Comparison of ENCODE assay signal across 26 mouse cellular contexts in the genomic region with DNA sequence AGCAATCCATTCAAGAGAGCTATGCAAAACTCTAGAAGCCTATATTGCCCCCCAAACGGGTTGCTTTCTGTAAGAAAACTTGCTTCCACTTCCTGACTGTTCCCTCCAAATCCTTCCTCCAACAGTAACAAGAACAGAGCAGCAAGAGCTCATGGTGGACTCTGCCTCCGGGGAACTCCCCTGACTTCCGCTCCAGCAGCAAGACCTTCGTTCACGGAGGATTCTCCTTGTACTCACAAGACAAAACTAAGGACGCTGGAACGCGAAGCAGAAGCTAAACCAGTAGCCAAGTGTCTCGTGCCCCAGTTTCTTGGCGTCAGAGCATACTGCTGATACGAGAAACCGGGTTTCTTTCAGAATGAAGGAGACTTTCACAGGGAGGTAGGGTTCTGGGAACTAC. TPM values are rescaled to one million over a fixed set of nuclear protein-coding genes. Genes with fewer than 3 reads are reported as not detected.
A peak's percentile ranks its signal among the peaks of the same experiment; 100 is the strongest.
DNase-seq lines count a peak whose midpoint lies in the region; ATAC-seq and TF ChIP-seq lines count a peak whose summit lies in the region.
"Had no signal": no experiment of that assay in that cellular context is flagged by ENCODE, and none has a peak within 500 bp of the region (broad histone marks: within the 10 kb centered on the region; RNA-seq: fewer than 3 reads in every experiment).

No protein-coding gene starts in this region.

- in situ Hi-C loops in ES-E14 (cut with MboI; ENCODE audit: low sequenced_read_pairs in 2 of 2, unreplicated experiment in 2 of 2): no loop called here

- no peak overlapping the region for H3K27ac ChIP-seq in kidney, postnatal 0 days
- no peak overlapping the region for H3K27ac ChIP-seq in kidney, embryonic 16.5 days (ENCODE audit: low read length)
- H3K27ac ChIP-seq in ES-E14 (ENCODE audit: insufficient read depth, low read depth, low read length, poor library complexity, severe bottlenecking): peak overlapping the region; percentile 47; the same call in 1 of the 2 replicates
- no peak overlapping the region for H3K27ac ChIP-seq in liver, embryonic 12.5 days
- H3K27ac ChIP-seq in forebrain, embryonic 13.5 days: no peak overlapping the region
- H3K27ac ChIP-seq: embryonic facial prominence, embryonic 15.5 days; forebrain, embryonic 10.5 days; hindbrain, embryonic 13.5 days; limb, embryonic 15.5 days had no signal

- no peaks in the 10 kb centered on the region for H3K36me3 ChIP-seq in kidney, postnatal 0 days (ENCODE audit: insufficient read depth, low read length)
- no peaks in the 10 kb centered on the region for H3K36me3 ChIP-seq in kidney, embryonic 16.5 days (ENCODE audit: insufficient read depth, low read length)
- peaks cover 2% of the 10 kb centered on the region; the same call in 1 of the 2 replicates for H3K36me3 ChIP-seq in ES-E14 (ENCODE audit: control insufficient read depth, insufficient read depth, low read length, poor library complexity, severe bottlenecking)
- H3K36me3 ChIP-seq in liver, embryonic 12.5 days: no peaks in the 10 kb centered on the region
- H3K36me3 ChIP-seq in forebrain, embryonic 13.5 days (ENCODE audit: poor library complexity, severe bottlenecking): no peaks in the 10 kb centered on the region
- H3K36me3 ChIP-seq: embryonic facial prominence, embryonic 15.5 days; forebrain, embryonic 10.5 days; hindbrain, embryonic 13.5 days; limb, embryonic 15.5 days had no signal

- ATAC-seq in kidney, postnatal 0 days (replicated peaks; ENCODE audit: low FRiP score, low read depth): no peak
- ATAC-seq in kidney, embryonic 16.5 days (ENCODE audit: low FRiP score, low TSS enrichment): no peak
- ATAC-seq in activated CD4-positive, CD25-positive, alpha-beta regulatory T cell, adult 4 months: peak; percentile 65
- peak; percentile 24; the same call in 1 of the 2 replicates for ATAC-seq in megakaryocyte, adult 5-6 weeks (ENCODE audit: poor library complexity, severe bottlenecking)
- ATAC-seq in liver, embryonic 12.5 days: no peak
- ATAC-seq in forebrain, embryonic 13.5 days: no peak

- H3K27me3 ChIP-seq in kidney, postnatal 0 days (ENCODE audit: insufficient read depth, low read length): no peaks in the 10 kb centered on the region
- H3K27me3 ChIP-seq in kidney, embryonic 16.5 days (ENCODE audit: insufficient read depth, low read length): no peaks in the 10 kb centered on the region
- no peaks in the 10 kb centered on the region for H3K27me3 ChIP-seq in liver, embryonic 12.5 days (replicated peaks)
- H3K27me3 ChIP-seq in forebrain, embryonic 13.5 days: no peaks in the 10 kb centered on the region
- H3K27me3 ChIP-seq: embryonic facial prominence, embryonic 15.5 days; hindbrain, embryonic 13.5 days; limb, embryonic 15.5 days had no signal

- no peak for TF ChIP-seq CTCF in kidney, postnatal 0 days (IDR thresholded peaks at IDR 0.05; ENCODE audit: low read depth)

- 71% methylated on average over 12 of the region's 12 CpGs for WGBS in kidney, postnatal 0 days
- WGBS in kidney, embryonic 16.5 days: 76% methylated on average over 12 of the region's 12 CpGs
- WGBS in liver, embryonic 12.5 days (ENCODE audit: insufficient replicate concordance): 48% methylated on average over 12 of the region's 12 CpGs
- WGBS in forebrain, embryonic 13.5 days: 78% methylated on average over 12 of the region's 12 CpGs

- DNase-seq in kidney, postnatal 0 days (ENCODE audit: low spot score): peak; percentile 25
- no peak for DNase-seq in ES-E14 (ENCODE audit: low read depth, low spot score)
- DNase-seq: adrenal gland, postnatal 14 days; cerebellum, adult 9-11 months; embryo, embryonic 11 days; kidney, adult 11 months; kidney, postnatal 14 days; lung, adult 18-20 months; lung, postnatal 4 days; right cerebral cortex, postnatal 14 days had no signal

- H3K4me3 ChIP-seq in kidney, postnatal 0 days (replicated peaks; ENCODE audit: low read depth, low read length): no peak overlapping the region
- no peak overlapping the region for H3K4me3 ChIP-seq in kidney, embryonic 16.5 days (ENCODE audit: low read length)
- no peak overlapping the region for H3K4me3 ChIP-seq in ES-E14 (ENCODE audit: insufficient read depth in 1 of 2, low read depth in 1 of 2, low read length in 2 of 2, poor library complexity in 1 of 2, severe bottlenecking in 1 of 2)
- H3K4me3 ChIP-seq in liver, embryonic 12.5 days: no peak overlapping the region
- H3K4me3 ChIP-seq in forebrain, embryonic 13.5 days: no peak overlapping the region
- H3K4me3 ChIP-seq: embryonic facial prominence, embryonic 15.5 days; forebrain, embryonic 10.5 days; hindbrain, embryonic 13.5 days; limb, embryonic 15.5 days had no signal

- H3K9me3 ChIP-seq in kidney, postnatal 0 days (replicated peaks; ENCODE audit: low read length): no peaks in the 10 kb centered on the region
- no peaks in the 10 kb centered on the region for H3K9me3 ChIP-seq in kidney, embryonic 16.5 days (ENCODE audit: low read length)
- no peaks in the 10 kb centered on the region for H3K9me3 ChIP-seq in ES-E14 (ENCODE audit: control insufficient read depth, insufficient read depth, low read depth, low read length)
- no peaks in the 10 kb centered on the region for H3K9me3 ChIP-seq in liver, embryonic 12.5 days (replicated peaks)
- no peaks in the 10 kb centered on the region for H3K9me3 ChIP-seq in forebrain, embryonic 13.5 days (replicated peaks)
- H3K9me3 ChIP-seq: embryonic facial prominence, embryonic 15.5 days; forebrain, embryonic 10.5 days; hindbrain, embryonic 13.5 days; limb, embryonic 15.5 days had no signal

- no peaks in the 10 kb centered on the region for H3K4me1 ChIP-seq in kidney, postnatal 0 days (replicated peaks; ENCODE audit: insufficient read depth, low read length)
- 0 out of 2 replicates have a peak, but pooled peaks cover 3% of the 10 kb centered on the region for H3K4me1 ChIP-seq in kidney, embryonic 16.5 days (ENCODE audit: insufficient read depth, low read length)
- peaks cover 3 to 13% of the 10 kb centered on the region in 2 experiments; a peak in 2 of 4 replicates for H3K4me1 ChIP-seq in ES-E14 (ENCODE audit: control insufficient read depth in 2 of 2, insufficient read depth in 2 of 2, low read length in 2 of 2, poor library complexity in 1 of 2)
- H3K4me1 ChIP-seq in liver, embryonic 12.5 days: no peaks in the 10 kb centered on the region
- H3K4me1 ChIP-seq in forebrain, embryonic 13.5 days: no peaks in the 10 kb centered on the region
- H3K4me1 ChIP-seq: forebrain, embryonic 10.5 days; hindbrain, embryonic 13.5 days had no signal

- no peak overlapping the region for H3K4me2 ChIP-seq in kidney, postnatal 0 days (ENCODE audit: low read length)
- no peak overlapping the region for H3K4me2 ChIP-seq in kidney, embryonic 16.5 days (replicated peaks; ENCODE audit: low read depth, low read length)
- H3K4me2 ChIP-seq in liver, embryonic 12.5 days: no peak overlapping the region
- no peak overlapping the region for H3K4me2 ChIP-seq in forebrain, embryonic 13.5 days
- H3K4me2 ChIP-seq: embryonic facial prominence, embryonic 15.5 days; hindbrain, embryonic 13.5 days; limb, embryonic 15.5 days; midbrain, embryonic 11.5 days had no signal

- no peak overlapping the region for H3K9ac ChIP-seq in kidney, postnatal 0 days (ENCODE audit: low read depth, low read length)
- no peak overlapping the region for H3K9ac ChIP-seq in kidney, embryonic 16.5 days (replicated peaks; ENCODE audit: low read length)
- H3K9ac ChIP-seq in ES-E14 (ENCODE audit: insufficient read depth, low read depth, low read length, poor library complexity, severe bottlenecking): peak overlapping the region; percentile 34; the same call in 1 of the 2 replicates
- no peak overlapping the region for H3K9ac ChIP-seq in liver, embryonic 12.5 days
- H3K9ac ChIP-seq in forebrain, embryonic 13.5 days: no peak overlapping the region
- H3K9ac ChIP-seq: embryonic facial prominence, embryonic 15.5 days; hindbrain, embryonic 13.5 days; limb, embryonic 15.5 days had no signal

TF ChIP-seq in ES-E14, 5 proteins besides CTCF, POLR2A, EP300 and RAD21:
- TF ChIP-seq CHD2 (IDR thresholded peaks at IDR 0.05; ENCODE audit: low read depth, low read length) (no peak), ZNF384 (IDR thresholded peaks at IDR 0.05; ENCODE audit: low read depth, low read length) (no peak), HCFC1 (IDR thresholded peaks at IDR 0.05; ENCODE audit: borderline replicate concordance, insufficient read depth, low read length) (no peak), ZC3H11A (IDR thresholded peaks at IDR 0.05; ENCODE audit: borderline replicate concordance, low read depth, low read length) (no peak), MAFK (IDR thresholded peaks at IDR 0.05; ENCODE audit: insufficient read depth, low read depth, low read length) (no peak)

RNA-seq across cellular contexts. Expression of a gene that starts 50.7 kb away (rescaled TPM):
- not detected in 2 replicates for polyA plus RNA-seq in kidney, postnatal 0 days (2015; fragmentation: Nextera tagmentation; extraction: Ambion mirVana)
- polyA plus RNA-seq in kidney, embryonic 16.5 days (2015; fragmentation: Nextera tagmentation; extraction: Ambion mirVana): not detected in 2 replicates
- total RNA-seq in ES-E14 (2012; rRNA removed): not detected in 2 replicates
- polyA plus RNA-seq in activated CD4-positive, CD25-positive, alpha-beta regulatory T cell, adult 4 months (2017; shearing (Covaris generic)): not detected
- total RNA-seq in megakaryocyte, adult 5-6 weeks (2015): not detected in 2 replicates
- not detected in 2 replicates for total RNA-seq in megakaryocyte, adult 5-6 weeks (2017)
- polyA plus RNA-seq in liver, embryonic 12.5 days (2016; fragmentation: Nextera tagmentation; extraction: Ambion mirVana): not detected in 2 replicates
- polyA plus RNA-seq in forebrain, embryonic 13.5 days (2015; fragmentation: Nextera tagmentation; extraction: Ambion mirVana): not detected in 2 replicates
- total RNA-seq: adrenal gland, postnatal 14 days; gastrocnemius, postnatal 4 days; layer of hippocampus, adult 8-10 months; left cerebral cortex, adult 8-10 months had no signal
- polyA plus RNA-seq: embryonic facial prominence, embryonic 15.5 days; forebrain, embryonic 10.5 days; heart, embryonic 14.5 days; hindbrain, embryonic 13.5 days; limb, embryonic 15.5 days; midbrain, embryonic 11.5 days; neural tube, embryonic 14.5 days; spleen, adult 2 months had no signal

Comparison
In these comparisons a context has a peak if more than half of its experiments do, and no peak if none do; other contexts are left out.
1. ATAC-seq: peak in activated CD4-positive, CD25-positive, alpha-beta regulatory T cell, adult 4 months (single experiment) and megakaryocyte, adult 5-6 weeks (single experiment); none in kidney, postnatal 0 days (single experiment), kidney, embryonic 16.5 days (single experiment), liver, embryonic 12.5 days (single experiment) and forebrain, embryonic 13.5 days (single experiment).